Mouse (Mus musculus) thymus, adult 2 months (tissue): ENCODE results near the gene Echdc3. TPM values are rescaled to one million over a fixed set of nuclear protein-coding genes. Genes with fewer than 3 reads are reported as not detected.

Experiments used
- DNase-seq: peaks from one replicate; pipeline ENCODE4 v3.0.0; 2021
- H3K27ac ChIP-seq: fragments of 200-500 bp; 2 replicates; pipeline ENCODE4 v1.5.1; 2012; ENCODE audit warnings: low read length, control low read depth; ENCODE audit not compliant: control insufficient read depth, insufficient read depth
- H3K27me3 ChIP-seq: fragments of 200-500 bp; 2 replicates; pipeline ENCODE4 v1.6.1; 2012; ENCODE audit warnings: mild to moderate bottlenecking, low read length, moderate library complexity, mixed read lengths; ENCODE audit not compliant: control insufficient read depth, insufficient read depth
- H3K36me3 ChIP-seq: fragments of 200-500 bp; 2 replicates; pipeline ENCODE4 v1.6.1; 2012; ENCODE audit warnings: mild to moderate bottlenecking, low read length, moderate library complexity; ENCODE audit not compliant: control insufficient read depth, insufficient read depth
- H3K4me1 ChIP-seq: fragments of 200-500 bp; replicated peaks from 2 replicates; pipeline ENCODE4 v1.6.1; 2012; ENCODE audit warnings: low read length; ENCODE audit not compliant: control insufficient read depth, insufficient read depth
- H3K4me3 ChIP-seq: fragments of 200-500 bp; 2 replicates; pipeline ENCODE4 v1.5.1; 2012; ENCODE audit warnings: mild to moderate bottlenecking, low read length, control low read depth, moderate library complexity; ENCODE audit not compliant: control insufficient read depth, insufficient read depth
- CTCF ChIP-seq: fragments of 200-500 bp; IDR thresholded peaks from 2 replicates; pipeline ENCODE4 v1.5.1; 2012; ENCODE audit warnings: mild to moderate bottlenecking, control low read depth, low read length, moderate library complexity, borderline replicate concordance; ENCODE audit not compliant: control insufficient read depth, poor library complexity, insufficient read depth; ENCODE audit errors: extremely low read depth
- POLR2A ChIP-seq: fragments of 200-500 bp; IDR thresholded peaks from 2 replicates; pipeline ENCODE4 v1.6.1; 2012; ENCODE audit warnings: mild to moderate bottlenecking, low read length, control low read depth, moderate library complexity; ENCODE audit not compliant: control insufficient read depth, poor library complexity, insufficient read depth; ENCODE audit errors: extremely low read depth
- WGBS: fragments of 180-500 bp; shearing (Covaris S2); methylation state at CpG from one replicate; pipeline ENCODE4 v1.1.7; 2018; 5-methylcytosine and 5-hydroxymethylcytosine counted together
- polyA plus RNA-seq: library from polyadenylated mRNA; depleted of rRNA; stranded (reverse); fragments of >200 nt; gene quantifications from 2 replicates; pipeline ENCODE4 v1.2.3, GENCODE M21; 2012

Gene Echdc3
- polyA plus RNA-seq, 1 experiment = 5.3 TPM

DNA sequence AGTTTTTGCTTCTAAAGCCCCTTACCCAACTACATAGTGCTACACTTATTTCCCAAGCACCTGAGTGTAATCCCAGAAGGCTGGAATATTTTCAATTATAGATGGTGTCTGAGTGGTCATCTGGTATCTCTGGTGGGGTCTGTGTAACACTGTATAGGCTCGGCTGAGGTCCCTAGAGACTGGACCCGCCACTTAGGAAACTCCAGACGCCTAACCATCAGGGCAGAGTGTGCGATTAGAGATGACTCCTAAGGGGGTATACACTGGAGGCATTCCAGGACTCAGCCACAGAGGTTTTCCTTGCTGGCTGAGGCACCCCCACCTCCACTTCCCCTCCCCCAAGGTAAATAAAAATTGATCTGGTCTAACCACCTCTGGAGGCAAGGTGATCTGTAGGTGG lies 26.5 kb upstream of the Echdc3 start:
- Histone ChIP-seq H3K4me1 (no peaks in the 10 kb centered on the region), H3K4me3 (no peak overlapping the region), H3K36me3 (no peaks in the 10 kb centered on the region), H3K27me3 (no peaks in the 10 kb centered on the region), H3K27ac (no peak overlapping the region)
- TF ChIP-seq CTCF = no peak
- TF ChIP-seq POLR2A = no peak
- no peak for DNase-seq
- 88% methylated on average over 4 of the region's 4 CpGs for WGBS

GRCm38 (mm10) chr2:6238679-6239078 lies 25.8 kb upstream of the Echdc3 start:
- Histone ChIP-seq H3K27ac (no peak overlapping the region), H3K4me3 (no peak overlapping the region), H3K36me3 (no peaks in the 10 kb centered on the region), H3K4me1 (no peaks in the 10 kb centered on the region), H3K27me3 (no peaks in the 10 kb centered on the region)
- TF ChIP-seq CTCF (no peak), POLR2A (no peak)
- 89% methylated on average over 2 of the region's 2 CpGs for WGBS
- no peak for DNase-seq

DNA sequence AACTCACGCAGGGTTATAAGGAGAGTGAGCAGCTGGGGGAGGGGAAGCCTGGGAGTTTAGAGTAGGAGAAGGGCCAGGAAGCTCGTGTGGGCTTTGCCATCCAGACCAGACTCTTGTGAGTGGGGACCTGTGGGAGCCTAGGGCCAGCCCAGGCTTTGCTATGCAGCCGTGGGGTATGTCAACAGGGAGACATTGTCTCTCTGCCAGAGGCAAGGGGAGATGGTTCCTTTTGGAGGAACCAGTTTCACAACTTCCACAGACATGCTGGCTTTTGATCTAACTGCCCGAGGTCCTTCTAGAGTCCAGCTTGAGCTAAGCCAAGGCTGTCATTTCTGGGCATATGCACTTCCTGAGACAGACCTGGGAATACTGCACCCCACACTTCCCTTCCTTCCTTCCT lies 25.4 kb upstream of the Echdc3 start:
- TF ChIP-seq POLR2A = no peak
- no peak for TF ChIP-seq CTCF
- Histone ChIP-seq H3K27me3 (no peaks in the 10 kb centered on the region), H3K4me1 (no peaks in the 10 kb centered on the region), H3K27ac (no peak overlapping the region), H3K36me3 (no peaks in the 10 kb centered on the region), H3K4me3 (no peak overlapping the region)
- 69% methylated on average over 4 of the region's 4 CpGs for WGBS
- no peak for DNase-seq

DNA sequence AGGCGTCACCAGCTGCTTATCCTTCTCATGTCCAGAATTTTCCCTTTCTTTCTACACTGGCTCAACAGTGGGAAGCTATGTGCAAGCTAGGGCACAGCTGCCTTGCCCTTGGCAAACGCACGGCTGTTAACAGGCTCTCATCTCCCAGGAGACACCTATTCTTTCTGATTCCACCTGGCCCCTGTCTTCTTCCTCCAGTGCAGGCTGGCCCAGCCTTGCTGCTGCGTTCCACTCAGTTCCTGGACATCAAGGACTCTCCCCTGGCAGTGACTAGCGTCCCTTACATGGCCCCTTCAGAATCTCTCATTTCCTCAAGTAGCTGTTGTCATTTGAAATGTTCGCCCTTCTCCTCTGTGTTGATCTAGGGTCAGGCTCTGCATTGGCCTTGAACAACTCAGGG lies 20.5 kb upstream of the Echdc3 start:
- no peak overlapping the region for H3K27ac ChIP-seq
- H3K36me3 ChIP-seq = no peaks in the 10 kb centered on the region
- no peak for DNase-seq
- 94% methylated on average over 6 of the region's 6 CpGs for WGBS
- H3K27me3 ChIP-seq = no peaks in the 10 kb centered on the region
- TF ChIP-seq POLR2A = no peak
- no peak for TF ChIP-seq CTCF
- H3K4me3 ChIP-seq = no peak overlapping the region
- H3K4me1 ChIP-seq = no peaks in the 10 kb centered on the region

GRCm38 (mm10) chr2:6232755-6233154 lies 19.9 kb upstream of the Echdc3 start:
- no peak for DNase-seq
- Histone ChIP-seq H3K4me1 (no peaks in the 10 kb centered on the region), H3K27me3 (no peaks in the 10 kb centered on the region), H3K36me3 (no peaks in the 10 kb centered on the region), H3K4me3 (no peak overlapping the region), H3K27ac (no peak overlapping the region)
- 96% methylated on average over 7 of the region's 7 CpGs for WGBS
- TF ChIP-seq POLR2A (no peak), CTCF (no peak)

- Histone ChIP-seq H3K27ac (no peak overlapping the region), H3K4me1 (no peaks in the 10 kb centered on the region), H3K27me3 (no peaks in the 10 kb centered on the region), H3K36me3 (no peaks in the 10 kb centered on the region), H3K4me3 (no peak overlapping the region)
- no peak for DNase-seq
- 89% methylated on average over 6 of the region's 6 CpGs for WGBS
- TF ChIP-seq POLR2A (no peak), CTCF (no peak)
Measured at GRCm38 (mm10) chr2:6230865-6231264, 18.0 kb upstream of the Echdc3 start.

DNA sequence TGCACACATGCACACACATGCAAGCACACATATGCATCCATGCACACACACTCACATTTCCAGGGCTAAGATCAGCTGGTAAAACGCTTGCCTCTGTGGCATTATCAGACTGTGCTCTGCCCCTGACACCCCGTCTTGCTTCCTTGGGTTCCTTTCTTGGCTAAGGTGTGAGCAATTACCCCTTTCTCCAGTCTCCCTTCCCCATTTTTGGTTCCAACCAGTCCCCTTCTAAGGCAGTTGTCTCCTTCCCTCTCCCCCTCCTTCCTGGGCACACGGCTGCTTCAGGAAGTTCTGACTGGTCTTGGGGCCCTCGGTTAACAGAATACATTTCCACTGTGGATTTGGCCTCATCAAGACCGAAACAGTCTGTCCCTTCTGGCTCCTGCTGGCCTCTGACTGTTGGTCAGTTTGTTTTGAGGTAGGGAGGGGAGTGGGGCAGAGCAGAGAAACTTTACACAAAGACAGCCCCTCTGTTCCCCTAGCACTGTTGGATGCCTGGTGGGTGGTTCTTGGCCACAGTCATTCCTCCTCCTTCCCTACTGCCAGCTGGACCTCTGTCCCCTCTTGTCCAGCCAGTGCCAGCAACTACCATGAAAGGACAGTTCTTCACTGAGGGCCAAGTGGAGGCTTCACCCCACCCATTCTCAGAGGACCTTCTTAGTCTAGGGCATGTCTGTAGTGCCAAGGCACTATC lies 16.9 kb upstream of the Echdc3 start:
- Histone ChIP-seq H3K4me3 (no peak overlapping the region), H3K36me3 (no peaks in the 10 kb centered on the region), H3K27ac (no peak overlapping the region), H3K27me3 (no peaks in the 10 kb centered on the region), H3K4me1 (no peaks in the 10 kb centered on the region)
- TF ChIP-seq CTCF (no peak), POLR2A (no peak)
- WGBS = 56% methylated on average over 5 of the region's 5 CpGs
- DNase-seq = no peak
